Mouse (Mus musculus): ENCODE data around the gene Habp4. TPM values are rescaled to one million over a fixed set of nuclear protein-coding genes. Genes with fewer than 3 reads are reported as not detected.

The Habp4 gene
- polyA plus RNA-seq, 1 experiment from 2014 or later = 10.0 TPM

GRCm38 (mm10) chr13:64235777-64236176 is 74.2 kb downstream of the Habp4 start:
- no peak for ATAC-seq (ENCODE audit: insufficient read depth)
- Histone ChIP-seq H3K9ac (no peak overlapping the region), H3K4me3 (replicated peaks) (no peak overlapping the region), H3K9me3 (replicated peaks) (no peaks in the 10 kb centered on the region), H3K36me3 (replicated peaks) (no peaks in the 10 kb centered on the region), H3K27ac (replicated peaks) (no peak overlapping the region), H3K4me1 (replicated peaks) (peaks cover 28% of the 10 kb centered on the region), H3K4me2 (no peak overlapping the region), H3K27me3 (no peaks in the 10 kb centered on the region)
- WGBS (ENCODE audit: insufficient replicate concordance) = 46% methylated on average over 3 of the region's 3 CpGs

Other genes with a start within 250 kb of the Habp4 start
- not detected in 2 replicates for gene Hsd17b3, start 72.6 kb upstream of the Habp4 start, polyA plus RNA-seq (2015; fragmentation: Nextera tagmentation; extraction: Ambion mirVana)
- 7.1 and 8.1 TPM in 2 replicates for gene Slc35d2, start 32.5 kb upstream of the Habp4 start, polyA plus RNA-seq (2015; fragmentation: Nextera tagmentation; extraction: Ambion mirVana)
- gene Zfp367, start 8.6 kb upstream of the Habp4 start, polyA plus RNA-seq (2015; fragmentation: Nextera tagmentation; extraction: Ambion mirVana) = 20.6 and 22.1 TPM in 2 replicates
- 8.6 and 8.8 TPM in 2 replicates for gene Cdc14b, start 113.5 kb downstream of the Habp4 start, polyA plus RNA-seq (2015; fragmentation: Nextera tagmentation; extraction: Ambion mirVana)
- gene Aaed1, start 150.9 kb downstream of the Habp4 start, polyA plus RNA-seq (2015; fragmentation: Nextera tagmentation; extraction: Ambion mirVana) = 19.6 and 20.2 TPM in 2 replicates
- 197 and 221 TPM in 2 replicates for gene Ctsl, start 209.1 kb downstream of the Habp4 start, polyA plus RNA-seq (2015; fragmentation: Nextera tagmentation; extraction: Ambion mirVana)

Data from liver, embryonic 15.5 days (tissue).